Mouse (Mus musculus): Measurements from ENCODE around the gene Morf4l1.

DNA sequence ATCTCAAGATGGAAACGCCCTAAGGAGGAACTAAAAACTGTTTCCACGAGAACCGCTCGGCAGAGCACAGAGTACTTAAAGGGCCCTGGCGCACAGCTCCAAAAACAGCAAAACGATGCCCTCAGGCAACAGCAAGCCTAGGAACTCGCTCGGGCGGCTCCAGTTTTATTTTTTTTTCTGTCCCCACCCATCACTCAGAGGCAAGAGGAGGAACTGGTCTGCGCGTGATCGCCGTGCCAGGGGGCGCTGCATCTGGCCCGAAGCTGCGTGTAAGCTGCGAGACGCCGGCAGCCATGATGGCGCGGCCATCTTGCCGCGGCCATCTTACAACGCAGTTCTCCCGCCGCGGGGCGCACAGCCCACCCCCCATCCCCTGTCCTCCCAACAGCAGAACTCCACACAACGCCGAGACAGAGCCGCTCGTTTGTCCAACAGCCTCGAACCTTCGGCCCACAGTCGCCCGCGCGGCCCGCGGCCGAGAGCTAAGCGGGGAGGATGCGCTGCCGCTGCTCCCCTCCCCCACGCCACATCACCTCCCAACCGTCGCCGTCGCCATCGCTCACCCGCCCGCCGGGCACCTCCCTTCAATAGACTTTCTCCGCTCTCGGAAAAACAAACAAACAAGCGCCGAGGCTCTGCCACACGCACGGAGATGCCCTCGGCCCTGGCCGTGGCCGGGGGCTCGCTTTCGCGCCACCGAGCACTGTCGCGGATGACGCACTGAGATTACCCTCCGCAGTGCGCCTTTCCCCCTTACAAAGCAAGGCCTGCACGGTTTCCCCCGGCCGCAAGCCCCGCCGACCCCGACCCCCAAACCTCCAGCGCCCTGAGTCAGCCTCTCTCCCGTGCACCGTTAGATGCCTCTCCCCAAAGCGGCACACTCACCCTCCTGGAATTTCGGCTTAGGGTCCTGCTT is 665 bp downstream of the Morf4l1 start:
- TF ChIP-seq CTCF (IDR thresholded peaks at IDR 0.05; ENCODE audit: insufficient read depth, low read depth, low read length) (no peak; the same call in 1 of the 2 replicates), POLR2A (IDR thresholded peaks at IDR 0.05; ENCODE audit: insufficient read depth, low read depth, low read length) (no peak)

Data from olfactory bulb, adult 2 months (tissue).